Mouse (Mus musculus) forebrain, postnatal 0 days (tissue): ENCODE data around the gene Gstm7. TPM values are rescaled to one million over a fixed set of nuclear protein-coding genes. Genes with fewer than 3 reads are reported as not detected.
A peak's percentile ranks its signal among the peaks of the same experiment; 100 is the strongest.

ENCODE experiments used
- ATAC-seq: fragments of 200-750 bp; cut with Nextera tagmentation; 2 replicates; pipeline ENCODE4 v1.8.0; 2017; ENCODE audit warnings: mild to moderate bottlenecking, moderate library complexity
- DNase-seq: peaks from one replicate; pipeline ENCODE4 v3.0.0-alpha.2; 2015
- H3K27ac ChIP-seq: fragments of 300-500 bp; sonication (generic); 2 replicates; pipeline ENCODE4 v1.5.1; 2014; ENCODE audit warnings: low read depth, mild to moderate bottlenecking, antibody characterized with exemption, low read length, moderate library complexity, mixed read lengths
- H3K27me3 ChIP-seq: fragments of 300-500 bp; sonication (generic); 2 replicates; pipeline ENCODE4 v1.6.1; 2014; ENCODE audit warnings: mild to moderate bottlenecking, low read length, mixed read lengths; ENCODE audit not compliant: insufficient read depth
- H3K36me3 ChIP-seq: fragments of 300-500 bp; sonication (generic); 2 replicates; pipeline ENCODE4 v1.6.1; 2014; ENCODE audit warnings: mild to moderate bottlenecking, moderate library complexity; ENCODE audit not compliant: insufficient read depth
- H3K4me1 ChIP-seq: fragments of 300-500 bp; sonication (generic); 2 replicates; pipeline ENCODE4 v1.6.1; 2014; ENCODE audit warnings: antibody characterized with exemption; ENCODE audit not compliant: insufficient read depth
- H3K4me2 ChIP-seq: fragments of 300-500 bp; sonication (generic); 2 replicates; pipeline ENCODE4 v1.6.1; 2014; ENCODE audit warnings: low read depth, mild to moderate bottlenecking, moderate library complexity
- H3K4me3 ChIP-seq: fragments of 300-500 bp; sonication (generic); 2 replicates; pipeline ENCODE4 v1.5.1; 2014; ENCODE audit warnings: low read depth, low read length, mixed read lengths
- H3K9ac ChIP-seq: fragments of 300-500 bp; sonication (generic); 2 replicates; pipeline ENCODE4 v1.6.1; 2014; ENCODE audit warnings: mild to moderate bottlenecking
- H3K9me3 ChIP-seq: fragments of 300-500 bp; sonication (generic); 2 replicates; pipeline ENCODE4 v1.6.1; 2016; ENCODE audit warnings: low read length
- CTCF ChIP-seq: sonication (generic); IDR thresholded peaks from 2 replicates; pipeline ENCODE4 v1.5.1; 2016; ENCODE audit warnings: antibody characterized with exemption, control low read depth, low read depth
- WGBS: fragments of 180-500 bp; shearing (Covaris S2); extraction: QIAGEN DNeasy Blood & Tissue Kit; methylation state at CpG from one replicate; pipeline ENCODE4 v1.1.7; 2014; 5-methylcytosine and 5-hydroxymethylcytosine counted together
- polyA plus RNA-seq: library from polyadenylated mRNA; unstranded; fragments of >200 nt; fragmentation: Nextera tagmentation; extraction: Ambion mirVana; gene quantifications from 2 replicates; pipeline ENCODE4 v1.2.1, GENCODE M21; 2015
- total RNA-seq: library from RNA; depleted of rRNA; stranded (reverse); fragments of >200 nt; gene quantifications from 2 replicates; pipeline ENCODE4 v1.2.3, GENCODE M21; 2014; rRNA removed

Gstm7 gene
- total and polyA plus RNA-seq, 2 experiments from 2014 or later, result 32.2 to 42.4 TPM

GRCm38 (mm10) chr3:107887674-107888495 is 43.7 kb downstream of the Gstm7 start:
- 54% methylated on average over 9 of the region's 9 CpGs for WGBS
- Histone ChIP-seq H3K9me3 (no peaks in the 10 kb centered on the region), H3K4me2 (no peak overlapping the region), H3K27ac (peak overlapping the region; percentile 64; the same call in 1 of the 2 replicates), H3K36me3 (no peaks in the 10 kb centered on the region), H3K4me1 (no peaks in the 10 kb centered on the region), H3K27me3 (no peaks in the 10 kb centered on the region), H3K4me3 (no peak overlapping the region), H3K9ac (no peak overlapping the region)
- ATAC-seq (peak; percentile 100), DNase-seq (peak; percentile 77)
- no peak for TF ChIP-seq CTCF

- Histone ChIP-seq H3K36me3 (no peaks in the 10 kb centered on the region), H3K9ac (no peak overlapping the region), H3K4me3 (no peak overlapping the region), H3K9me3 (no peaks in the 10 kb centered on the region), H3K4me2 (no peak overlapping the region), H3K27me3 (no peaks in the 10 kb centered on the region), H3K27ac (no peak overlapping the region), H3K4me1 (no peaks in the 10 kb centered on the region)
- TF ChIP-seq CTCF, result no peak
- ATAC-seq (no peak), DNase-seq (no peak)
- WGBS, result 84% methylated on average over 12 of the region's 12 CpGs
Observed at GRCm38 (mm10) chr3:107877747-107878736, 53.6 kb downstream of the Gstm7 start.

GRCm38 (mm10) chr3:107877005-107877404 is 54.6 kb downstream of the Gstm7 start, which contains the start of gene Eps8l3:
TSS of gene Eps8l3 (plus strand) at chr3:107877229.
- no peaks in the 10 kb centered on the region for H3K9me3 ChIP-seq
- no peak within 1 kb of the TSS for H3K9ac ChIP-seq
- H3K4me1 ChIP-seq, result no peaks in the 10 kb centered on the region
- H3K27ac ChIP-seq, result no peak within 1 kb of the TSS
- no peak for DNase-seq
- no peaks in the 10 kb centered on the region for H3K36me3 ChIP-seq
- no peaks in the 10 kb centered on the region for H3K27me3 ChIP-seq
- no peak within 1 kb of the TSS for H3K4me2 ChIP-seq
- WGBS, result 88% methylated on average over 5 of the region's 5 CpGs
- no peak within 1 kb of the TSS for H3K4me3 ChIP-seq
- ATAC-seq, result no peak
- TF ChIP-seq CTCF, result no peak

Other genes starting within 250 kb of the Gstm7 start
- gene Ahcyl1, start 235.3 kb downstream of the Gstm7 start, total RNA-seq, result 54.2 and 54.6 TPM in 2 replicates
- 79.2 and 100 TPM in 2 replicates for gene Ahcyl1, start 235.3 kb downstream of the Gstm7 start, polyA plus RNA-seq
- 6.3 and 11.7 TPM in 2 replicates for gene Csf1, start 171.3 kb downstream of the Gstm7 start, total RNA-seq
- gene Csf1, start 171.3 kb downstream of the Gstm7 start, polyA plus RNA-seq, result 7.2 and 8.6 TPM in 2 replicates
- not detected in 2 replicates for gene Eps8l3, start 54.6 kb downstream of the Gstm7 start, total RNA-seq
- not detected in 2 replicates for gene Eps8l3, start 54.6 kb downstream of the Gstm7 start, polyA plus RNA-seq
- 141 and 164 TPM in 2 replicates for gene Gstm5, start 36.0 kb downstream of the Gstm7 start, total RNA-seq
- gene Gstm5, start 36.0 kb downstream of the Gstm7 start, polyA plus RNA-seq, result 250 and 273 TPM in 2 replicates
- gene Gstm6, start 11.9 kb upstream of the Gstm7 start, total RNA-seq, result 12.5 and 20.7 TPM in 2 replicates
- gene Gstm6, start 11.9 kb upstream of the Gstm7 start, polyA plus RNA-seq, result 12.5 and 20.0 TPM in 2 replicates
- not detected in 2 replicates for gene Gstm3, start 37.5 kb upstream of the Gstm7 start, total RNA-seq
- not detected in 2 replicates for gene Gstm3, start 37.5 kb upstream of the Gstm7 start, polyA plus RNA-seq
- gene Gstm2, start 54.6 kb upstream of the Gstm7 start, total RNA-seq, result 6.5 TPM in 2 replicates
- 11.9 and 12.0 TPM in 2 replicates for gene Gstm2, start 54.6 kb upstream of the Gstm7 start, polyA plus RNA-seq
- gene Gstm1, start 86.2 kb upstream of the Gstm7 start, total RNA-seq, result 57.9 and 58.1 TPM in 2 replicates
- gene Gstm1, start 86.2 kb upstream of the Gstm7 start, polyA plus RNA-seq, result 190 and 241 TPM in 2 replicates
- gene Gstm4, start 113.1 kb upstream of the Gstm7 start, total RNA-seq, result 5.5 and 5.6 TPM in 2 replicates
- 20.7 and 22.9 TPM in 2 replicates for gene Gstm4, start 113.1 kb upstream of the Gstm7 start, polyA plus RNA-seq
- gene Ampd2, start 154.8 kb upstream of the Gstm7 start, total RNA-seq, result 46.6 and 48.7 TPM in 2 replicates
- gene Ampd2, start 154.8 kb upstream of the Gstm7 start, polyA plus RNA-seq, result 38.8 and 47.0 TPM in 2 replicates
- gene Gnat2, start 161.0 kb upstream of the Gstm7 start, total RNA-seq, result 0.10 and 0.38 TPM in 2 replicates
- 0.16 and 0.27 TPM in 2 replicates for gene Gnat2, start 161.0 kb upstream of the Gstm7 start, polyA plus RNA-seq
- 109 and 120 TPM in 2 replicates for gene Gnai3, start 214.3 kb upstream of the Gstm7 start, total RNA-seq
- gene Gnai3, start 214.3 kb upstream of the Gstm7 start, polyA plus RNA-seq, result 104 and 118 TPM in 2 replicates
- gene Gpr61, start 223.1 kb upstream of the Gstm7 start, total RNA-seq, result 8.1 and 9.8 TPM in 2 replicates
- gene Gpr61, start 223.1 kb upstream of the Gstm7 start, polyA plus RNA-seq, result 3.2 and 5.3 TPM in 2 replicates